Mouse (Mus musculus): ENCODE results near the gene Ephb2. TPM values are rescaled to one million over a fixed set of nuclear protein-coding genes. Genes with fewer than 3 reads are reported as not detected.

The Ephb2 gene
- total RNA-seq, 2 experiments from 2014 or later = 24.5 to 26.2 TPM

DNA sequence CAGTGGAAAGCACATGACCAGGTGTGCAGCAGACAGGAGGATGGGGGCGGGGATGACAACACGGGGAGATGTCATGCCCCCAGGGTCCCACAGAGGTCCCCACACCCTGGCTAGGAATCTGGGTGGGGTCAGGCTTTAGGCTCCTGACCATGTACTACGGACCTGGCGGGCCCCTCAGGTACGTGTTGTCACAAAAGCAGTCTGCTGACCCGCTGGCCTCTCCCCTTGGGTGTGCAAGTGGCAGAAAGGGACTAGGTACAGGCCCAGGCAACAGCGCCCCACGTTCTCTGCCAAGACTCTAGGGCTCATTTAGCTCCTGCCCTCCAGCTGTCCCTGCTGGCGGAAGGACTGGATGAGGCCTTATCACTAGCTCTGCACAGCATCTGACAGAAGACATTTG, 105.3 kb downstream of the Ephb2 start:
- DNase-seq = no peak

DNA sequence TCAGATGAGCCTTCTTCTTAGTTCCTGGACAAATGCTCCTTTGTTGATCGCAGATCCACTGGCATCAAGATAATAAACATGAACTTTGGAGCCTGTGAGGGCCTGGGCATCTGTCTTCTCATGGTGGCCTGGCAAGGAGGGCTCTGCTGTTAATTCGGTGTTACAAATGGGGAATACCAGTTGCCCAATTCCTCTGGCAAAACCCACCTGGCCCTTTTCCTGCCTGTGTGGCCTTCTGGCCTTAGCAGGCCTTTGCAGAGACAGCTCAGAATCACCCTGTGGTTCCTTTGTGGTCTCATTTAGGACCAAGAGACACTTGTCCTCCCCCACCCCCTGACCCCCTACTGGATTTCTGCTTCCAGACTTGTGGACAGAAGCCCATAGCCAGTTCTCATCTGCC, 106.2 kb downstream of the Ephb2 start:
- DNase-seq = no peak

DNA sequence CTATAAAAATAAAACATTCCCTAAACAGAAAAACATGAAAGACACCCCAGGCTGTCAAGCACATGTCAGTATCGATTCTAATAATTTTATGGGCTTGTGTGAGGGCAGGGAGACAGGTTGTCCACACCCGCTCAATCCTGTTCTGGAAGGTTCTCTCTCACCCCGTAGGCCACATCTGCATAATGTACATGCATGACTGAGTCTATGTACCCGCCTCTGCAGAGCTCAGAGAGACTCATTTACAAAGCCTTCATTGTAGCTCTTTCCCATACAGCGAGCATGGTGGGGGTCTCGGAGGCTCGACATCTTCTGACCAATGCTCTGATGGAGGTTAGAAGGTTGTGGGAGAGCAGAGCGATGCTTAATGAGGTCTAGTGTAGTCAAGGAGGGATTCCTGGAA, 108.8 kb downstream of the Ephb2 start:
- DNase-seq = no peak

DNA sequence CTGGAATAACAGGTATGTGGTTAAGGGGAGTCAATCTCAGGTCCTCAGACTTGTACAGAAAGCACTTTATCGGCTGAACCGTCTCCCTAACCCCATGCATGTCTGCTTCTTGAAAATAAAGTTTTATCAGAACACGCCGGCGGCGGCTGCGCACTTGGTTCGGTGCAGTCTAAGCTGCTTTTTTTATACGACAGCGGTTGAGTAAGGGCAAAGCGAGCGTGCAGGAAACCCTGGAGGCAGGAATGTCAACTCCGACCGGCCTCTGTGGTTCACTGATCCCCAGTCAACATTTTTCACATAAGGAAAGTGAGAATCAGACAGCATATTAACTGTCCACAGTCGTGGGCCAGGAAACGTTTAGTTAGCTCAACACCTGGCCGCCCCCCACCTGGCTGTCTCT, 111.1 kb downstream of the Ephb2 start:
- no peak for DNase-seq

DNA sequence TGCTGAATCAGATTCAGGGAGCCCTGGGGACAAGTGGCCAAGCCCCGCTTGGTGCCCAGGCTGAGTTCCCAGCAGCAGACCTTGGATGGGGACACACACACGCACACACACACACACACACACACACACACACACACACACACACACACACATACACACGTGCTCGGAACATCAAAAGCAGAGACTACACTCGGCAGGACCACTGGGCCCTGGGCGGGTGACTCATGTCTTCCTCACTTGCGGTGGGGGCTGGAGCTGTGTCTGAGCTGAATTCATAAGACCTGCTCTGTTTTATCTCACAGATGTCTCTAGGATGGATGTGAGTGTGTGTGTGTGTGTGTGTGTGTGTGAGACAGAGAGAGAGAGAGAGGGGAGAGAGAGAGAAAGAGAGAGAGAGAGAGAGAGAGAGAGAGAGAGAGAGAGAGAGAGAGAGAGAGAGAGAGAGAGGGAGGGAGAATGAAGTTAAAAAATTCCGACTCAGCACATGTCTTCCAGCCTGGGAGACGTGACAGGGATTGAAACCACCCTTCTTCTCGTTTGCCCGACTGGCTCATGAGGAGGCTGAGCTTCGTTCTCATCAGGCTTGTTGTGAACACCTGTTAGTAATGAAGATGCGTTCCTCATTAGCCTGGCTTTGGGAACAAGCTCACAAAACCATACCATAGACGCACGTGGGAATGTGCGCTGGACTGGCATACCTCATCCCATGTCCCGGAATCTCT, 113.3 kb downstream of the Ephb2 start:
- no peak for DNase-seq

DNA sequence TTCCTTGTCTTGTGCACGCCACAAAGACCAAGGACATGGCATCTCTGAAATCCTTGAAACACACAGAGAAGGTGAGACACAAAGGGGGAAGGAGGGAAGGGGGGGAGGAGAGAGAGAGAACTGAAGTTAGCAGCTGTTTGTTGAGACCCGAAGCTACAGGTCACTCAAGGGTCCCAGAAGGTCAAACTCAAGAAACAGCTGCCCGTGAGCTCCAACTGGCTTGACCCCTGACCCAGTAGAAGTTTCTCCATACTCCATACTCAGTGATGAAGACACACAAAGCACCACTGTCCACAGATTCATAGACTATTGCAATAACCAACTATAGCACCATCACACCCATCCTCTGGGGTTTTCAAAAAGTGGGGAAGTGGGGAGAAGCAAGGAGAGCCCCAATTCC, 113.9 kb downstream of the Ephb2 start:
- no peak for DNase-seq

DNA sequence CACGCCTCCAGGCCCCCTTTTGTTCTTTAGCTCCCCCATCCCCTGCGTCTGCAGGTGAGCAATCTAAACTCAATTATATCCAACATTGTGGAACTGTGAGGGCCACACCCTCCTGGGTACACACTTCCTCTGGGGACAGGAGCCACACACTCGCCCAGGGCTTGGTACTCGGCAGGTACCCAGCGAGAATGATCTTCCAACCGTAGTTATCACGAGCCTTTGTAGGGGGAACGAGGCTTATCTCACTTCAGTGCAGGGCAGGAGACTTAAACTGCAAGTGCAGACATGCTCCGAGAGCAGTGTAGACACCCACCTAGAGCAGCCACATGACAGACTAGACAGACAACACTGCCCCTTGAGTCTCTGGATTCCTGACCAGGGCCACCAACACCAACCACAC, 115.8 kb downstream of the Ephb2 start:
- no peak for DNase-seq

DNA sequence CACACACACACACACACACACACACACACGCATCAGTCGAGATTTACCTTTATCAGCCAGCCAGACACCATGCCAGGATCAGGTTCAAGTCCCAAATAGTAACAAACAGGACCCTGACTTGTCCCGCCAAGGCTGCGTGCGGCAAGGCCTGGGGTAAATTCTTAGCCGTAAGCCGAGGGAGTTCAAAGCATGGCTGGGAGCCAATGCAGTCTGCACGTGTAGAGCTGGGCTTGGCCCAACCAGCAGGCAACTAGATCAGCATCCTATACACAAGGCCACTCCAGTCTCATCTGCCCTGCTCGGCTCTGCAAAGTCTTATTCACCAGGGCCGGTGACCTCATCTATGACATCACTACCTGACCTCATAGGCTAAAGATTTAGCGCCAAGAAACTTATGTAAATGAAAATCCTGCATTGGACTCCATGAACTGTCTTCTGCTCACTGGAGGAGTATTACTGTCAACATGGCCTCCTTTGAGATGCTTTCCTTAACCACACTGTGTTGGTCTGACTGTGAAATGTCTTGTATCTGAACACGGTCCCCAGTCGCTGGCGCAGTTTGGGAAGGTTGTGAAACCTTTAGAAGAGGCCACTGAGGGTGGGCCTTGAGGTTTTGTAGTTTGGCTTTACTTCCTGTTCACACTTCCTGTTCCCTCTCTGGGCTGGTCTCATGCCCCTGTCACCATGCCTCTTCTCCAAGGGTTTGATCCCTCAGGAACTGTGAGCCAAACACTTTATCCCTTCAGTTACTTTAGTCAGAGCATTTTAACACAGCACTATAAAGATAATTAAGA, 117.4 kb downstream of the Ephb2 start:
- no peak for DNase-seq

DNA sequence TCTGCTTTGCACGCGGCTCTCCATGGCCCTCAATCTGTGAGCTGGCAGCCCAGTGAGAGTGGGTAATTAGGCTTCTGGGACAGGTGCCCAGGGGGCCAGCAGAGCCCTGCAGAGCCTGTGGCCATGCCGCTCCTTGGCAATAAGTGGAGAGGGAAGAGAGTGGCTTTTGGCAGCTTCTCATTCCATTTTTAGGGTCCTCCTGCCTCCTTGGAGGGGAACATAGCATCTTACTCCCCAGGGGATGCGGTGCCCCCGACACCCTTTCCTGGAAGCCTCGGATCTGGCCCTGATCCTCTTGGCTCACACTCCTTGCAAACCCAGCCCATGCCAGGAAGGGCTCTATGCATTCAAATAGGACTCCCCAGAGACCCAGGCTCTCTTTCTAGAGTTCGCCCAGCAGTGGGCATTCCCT, 119.2 kb downstream of the Ephb2 start:
- peak; percentile 52 to 57 for DNase-seq

DNA sequence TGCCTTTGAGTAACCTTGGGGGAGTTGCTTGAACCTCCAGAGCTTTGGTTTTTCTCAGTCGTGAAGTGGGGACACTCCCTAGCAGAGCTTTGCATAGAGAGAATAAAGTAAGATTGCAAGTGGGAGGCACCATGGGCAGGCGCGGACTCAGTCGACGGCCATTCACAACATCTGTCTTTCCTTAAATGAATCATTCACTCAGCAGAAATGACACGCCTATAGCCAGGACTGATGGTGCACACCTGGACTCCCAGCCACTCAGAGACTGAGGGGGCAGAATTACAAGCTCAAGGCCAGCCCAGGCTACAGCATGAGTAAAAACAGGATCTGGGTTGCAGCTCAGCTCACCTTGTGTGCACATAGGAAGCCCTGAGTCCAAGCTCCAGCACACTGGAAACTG, 121.3 kb downstream of the Ephb2 start:
- DNase-seq = no peak

DNA sequence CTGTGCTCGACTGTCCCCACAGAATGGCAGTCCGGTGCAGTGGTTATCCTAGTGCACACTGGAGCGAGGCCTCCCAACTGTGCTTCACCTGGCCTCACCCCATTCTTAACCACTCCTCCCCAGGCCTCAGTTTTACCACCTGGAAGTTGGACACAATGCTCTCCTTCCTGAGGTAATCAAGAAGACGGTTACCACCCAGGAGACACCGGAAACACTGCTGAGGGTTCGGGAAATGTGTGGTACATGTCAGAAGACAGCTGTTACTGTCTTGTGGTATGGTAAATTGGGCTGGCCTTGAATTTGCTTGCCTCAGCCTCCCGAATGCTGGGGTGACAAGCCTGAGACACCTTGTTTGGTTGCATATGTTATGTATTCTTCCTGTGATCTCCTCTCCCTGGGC, 121.9 kb downstream of the Ephb2 start:
- no peak for DNase-seq

DNA sequence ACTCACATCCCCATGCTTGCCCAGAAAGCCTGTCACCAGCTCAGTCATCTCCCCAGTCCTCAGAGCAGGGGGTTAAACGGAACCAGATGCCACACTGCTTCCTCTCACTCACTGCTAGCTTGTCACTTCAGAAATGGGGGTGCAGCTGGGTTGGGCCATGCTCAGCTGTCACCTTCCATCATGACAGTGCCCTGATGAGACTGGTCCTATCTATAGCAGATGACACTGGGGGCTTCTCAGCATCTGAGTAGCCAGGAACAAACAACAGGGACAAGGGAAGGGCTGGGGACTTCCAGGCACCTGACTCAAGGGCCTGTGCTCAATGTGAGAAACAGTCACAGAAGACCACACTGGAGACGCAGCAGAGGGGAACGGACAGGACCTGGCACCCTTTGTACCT, 122.4 kb downstream of the Ephb2 start:
- DNase-seq = no peak

DNA sequence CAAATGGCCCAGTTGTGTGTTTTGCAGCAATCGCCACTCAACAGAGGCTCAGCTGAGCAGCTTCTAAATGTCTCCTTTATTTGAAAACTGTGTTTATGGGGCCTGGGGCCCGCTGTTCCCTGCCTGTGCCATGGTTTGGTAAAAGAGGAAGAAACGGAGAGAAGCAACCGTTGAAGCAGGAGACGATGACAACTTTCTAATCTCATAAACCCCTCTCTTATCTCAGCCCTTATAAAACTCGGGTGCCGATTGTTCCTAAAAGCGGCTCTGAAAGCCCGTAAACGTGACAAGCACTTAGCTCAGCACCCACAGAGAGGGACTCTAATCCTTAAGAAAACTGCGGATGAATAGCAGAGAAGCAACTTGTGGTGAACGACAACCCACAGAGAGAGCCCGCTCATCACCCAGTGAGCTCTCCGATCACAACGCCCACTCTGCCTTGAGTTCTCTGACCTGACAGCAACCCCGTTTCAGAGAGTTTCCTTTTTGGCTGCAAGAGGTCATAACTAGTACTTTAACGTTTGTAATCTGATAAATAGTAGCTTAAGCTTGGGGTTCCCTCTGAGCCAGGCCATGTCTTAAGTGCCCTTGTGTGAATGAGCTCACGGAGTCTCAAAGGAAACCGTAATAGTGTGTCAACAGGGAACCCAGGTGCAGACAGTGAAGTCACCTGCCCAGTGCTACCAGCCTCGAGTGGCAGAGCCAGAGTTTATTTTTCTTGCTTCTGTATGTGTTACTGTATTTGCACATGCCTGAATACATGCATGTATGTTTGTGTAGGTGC, 123.6 kb downstream of the Ephb2 start:
- no peak for DNase-seq

DNA sequence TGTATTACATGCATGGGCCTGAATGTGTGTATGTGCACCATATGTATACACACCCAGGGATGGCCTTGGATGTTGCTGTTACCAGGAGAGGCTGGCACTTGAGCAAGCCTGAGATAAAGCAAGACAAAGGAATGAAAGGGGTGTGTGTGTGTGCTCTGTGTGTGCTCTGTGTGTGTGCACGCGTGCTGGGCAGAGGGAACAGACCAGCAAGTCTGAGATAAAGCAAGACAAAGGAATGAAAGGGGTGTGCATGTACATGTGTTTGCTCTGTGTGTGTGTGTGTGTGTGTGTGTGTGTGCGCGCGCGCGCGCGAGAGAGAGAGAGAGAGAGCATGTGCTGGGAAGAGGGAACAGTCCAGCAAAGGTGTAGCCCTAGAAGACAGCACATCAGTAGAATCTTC, 125.4 kb downstream of the Ephb2 start:
- DNase-seq = no peak

DNA sequence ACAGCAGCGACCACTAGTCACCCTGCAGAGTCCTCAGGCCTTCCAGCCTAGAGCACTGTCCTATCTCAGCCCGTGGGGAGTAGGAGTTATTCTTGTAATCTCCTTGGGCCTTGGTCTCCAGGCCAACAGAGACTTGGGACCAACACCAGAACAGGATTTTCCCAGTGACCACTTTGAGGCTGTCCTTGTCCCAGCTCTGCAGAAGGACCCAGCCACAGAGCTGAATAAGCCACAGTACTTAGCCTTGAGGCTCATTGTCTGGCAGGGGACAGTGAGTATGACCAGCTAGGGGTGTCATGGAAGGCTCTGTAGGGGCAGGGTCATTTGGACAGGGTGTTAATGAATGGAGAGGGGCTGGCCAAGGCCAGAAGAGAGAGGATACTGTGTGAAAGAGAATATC, 126.8 kb downstream of the Ephb2 start:
- no peak for DNase-seq

DNA sequence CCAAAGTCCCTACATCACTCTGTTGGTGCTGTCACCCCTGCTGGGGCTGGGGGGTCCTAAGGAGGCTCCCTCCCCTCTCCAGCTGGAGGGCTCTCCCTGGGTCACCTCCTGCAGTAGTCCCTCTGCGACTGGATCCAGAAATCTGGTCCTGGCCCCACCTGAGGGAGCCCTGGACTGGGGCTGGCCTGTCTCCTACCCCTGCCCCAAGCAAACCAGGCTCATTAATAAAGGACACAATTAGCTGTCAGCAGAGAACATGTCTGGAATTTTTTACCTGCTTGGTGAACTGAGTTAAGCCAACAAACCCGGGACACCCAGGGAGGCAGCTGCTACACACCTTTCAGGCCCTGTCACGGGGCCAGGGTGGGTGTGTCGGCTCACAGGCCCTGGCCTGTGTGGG, 129.1 kb downstream of the Ephb2 start:
- no peak for DNase-seq

DNA sequence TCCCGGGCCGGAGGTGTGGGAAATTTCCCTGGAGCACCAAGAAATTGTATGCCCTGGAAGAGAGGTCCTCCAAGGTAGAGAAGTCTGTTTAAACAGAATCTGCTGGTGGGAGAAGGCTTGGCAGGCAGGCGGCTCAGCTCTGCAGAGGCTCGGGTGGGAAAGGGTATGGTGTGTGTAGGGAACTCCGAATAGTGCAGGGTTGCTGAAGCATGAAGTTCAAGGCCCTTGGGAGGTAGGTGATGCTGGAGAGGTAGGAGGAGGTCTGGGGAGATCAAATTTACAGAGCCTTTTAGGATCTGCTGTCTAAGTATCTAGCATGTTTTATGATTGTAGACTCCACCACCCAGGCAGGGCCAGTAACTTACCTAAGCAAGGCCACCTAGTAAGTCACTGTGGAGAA, 130.7 kb downstream of the Ephb2 start:
- DNase-seq = no peak

DNA sequence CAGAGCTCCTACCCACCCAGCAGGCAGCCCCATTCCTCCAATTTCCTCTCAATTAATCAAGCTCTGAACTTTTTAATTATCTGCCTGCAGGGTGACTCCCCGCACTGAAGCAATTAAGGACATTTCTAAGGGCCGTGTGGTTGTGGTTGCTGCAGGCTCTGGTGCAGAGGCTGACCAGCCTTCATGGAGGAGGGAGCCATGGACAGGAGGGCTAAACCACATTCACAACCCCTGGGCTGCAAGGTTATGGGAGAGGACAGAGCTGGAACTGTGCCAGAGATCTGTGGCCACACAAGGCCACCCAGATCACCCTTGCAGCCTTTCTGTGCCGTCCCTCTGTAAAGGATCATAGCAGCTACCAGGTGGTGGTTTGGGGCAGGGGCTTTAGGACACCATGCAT, 131.2 kb downstream of the Ephb2 start:
- DNase-seq = no peak

DNA sequence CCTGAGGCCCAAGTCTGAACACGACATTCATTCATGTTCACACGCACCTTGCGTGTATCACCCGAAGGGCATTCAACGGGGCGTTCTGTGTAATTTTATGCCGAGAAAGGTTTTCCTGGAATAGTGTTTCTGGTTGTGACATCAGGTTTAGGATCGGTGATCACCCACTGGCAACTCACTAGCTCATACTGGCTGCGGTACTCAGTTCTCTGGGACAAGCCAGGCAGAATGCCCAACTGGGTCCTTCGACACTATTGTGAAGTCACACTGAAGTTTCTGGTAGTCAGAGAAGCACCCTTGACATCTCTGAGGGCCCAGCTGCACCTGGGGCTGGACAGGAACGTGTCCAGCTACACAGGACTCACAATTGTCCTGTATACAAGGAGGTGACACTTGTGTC, 132.4 kb downstream of the Ephb2 start:
- DNase-seq = no peak

DNA sequence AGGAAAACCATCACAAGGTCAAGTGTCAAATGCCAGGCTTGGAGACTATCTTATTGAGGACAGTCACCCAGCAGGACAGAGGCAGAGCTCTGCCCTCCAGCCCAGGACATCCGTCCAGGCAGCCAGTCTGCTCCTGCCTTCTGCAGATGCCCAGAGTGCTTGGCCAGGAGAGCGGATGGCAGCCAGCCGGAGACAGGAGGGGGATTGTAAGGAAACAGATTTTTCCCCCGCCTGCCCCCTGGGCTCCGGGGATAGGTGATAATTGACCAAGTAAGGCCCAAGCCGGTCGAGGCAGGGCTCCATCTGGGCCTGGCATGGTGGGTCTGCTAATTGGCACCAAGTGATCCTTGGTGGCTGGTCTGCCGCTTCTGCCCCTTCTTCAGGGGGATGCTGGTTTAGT, 133.3 kb downstream of the Ephb2 start:
- DNase-seq = no peak

DNA sequence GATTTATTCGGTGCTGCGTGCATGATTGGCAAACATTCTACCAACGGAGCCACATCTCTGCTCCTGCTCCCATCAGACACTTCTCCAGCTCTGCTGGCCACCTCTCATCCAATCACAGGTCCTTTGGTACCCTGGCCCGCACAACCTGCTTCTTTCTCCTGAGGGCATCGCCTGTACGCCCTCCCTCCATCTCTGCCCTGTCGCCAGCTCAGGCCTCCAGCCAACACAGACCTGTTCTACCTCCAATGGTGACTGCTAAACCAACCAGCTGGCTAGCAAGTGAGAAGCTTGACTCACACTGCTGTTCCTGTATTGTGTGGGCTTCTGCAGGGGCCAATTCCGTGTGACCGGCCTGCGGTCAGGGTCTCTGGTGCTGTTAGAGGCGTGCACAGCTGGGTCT, 134.6 kb downstream of the Ephb2 start:
- no peak for DNase-seq

DNA sequence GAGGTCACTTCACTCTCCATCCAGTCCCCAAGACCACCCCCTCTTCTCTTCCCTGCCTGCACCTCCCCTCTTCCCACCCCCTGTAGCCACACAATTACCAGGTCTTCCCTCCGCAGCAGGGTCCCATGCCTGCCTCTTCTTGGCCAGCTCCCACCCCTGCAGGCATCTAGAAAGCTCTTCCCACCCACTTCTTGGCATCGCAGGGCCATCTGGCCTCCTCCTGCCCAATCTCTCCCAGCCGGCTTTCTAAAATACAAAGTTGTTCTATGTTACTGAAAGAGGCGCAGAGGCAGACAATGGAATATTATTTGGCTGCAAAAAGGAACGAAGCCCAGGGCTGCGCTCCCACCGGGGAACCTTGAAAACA, 136.7 kb downstream of the Ephb2 start:
- peak; percentile 24 to 31 for DNase-seq

DNA sequence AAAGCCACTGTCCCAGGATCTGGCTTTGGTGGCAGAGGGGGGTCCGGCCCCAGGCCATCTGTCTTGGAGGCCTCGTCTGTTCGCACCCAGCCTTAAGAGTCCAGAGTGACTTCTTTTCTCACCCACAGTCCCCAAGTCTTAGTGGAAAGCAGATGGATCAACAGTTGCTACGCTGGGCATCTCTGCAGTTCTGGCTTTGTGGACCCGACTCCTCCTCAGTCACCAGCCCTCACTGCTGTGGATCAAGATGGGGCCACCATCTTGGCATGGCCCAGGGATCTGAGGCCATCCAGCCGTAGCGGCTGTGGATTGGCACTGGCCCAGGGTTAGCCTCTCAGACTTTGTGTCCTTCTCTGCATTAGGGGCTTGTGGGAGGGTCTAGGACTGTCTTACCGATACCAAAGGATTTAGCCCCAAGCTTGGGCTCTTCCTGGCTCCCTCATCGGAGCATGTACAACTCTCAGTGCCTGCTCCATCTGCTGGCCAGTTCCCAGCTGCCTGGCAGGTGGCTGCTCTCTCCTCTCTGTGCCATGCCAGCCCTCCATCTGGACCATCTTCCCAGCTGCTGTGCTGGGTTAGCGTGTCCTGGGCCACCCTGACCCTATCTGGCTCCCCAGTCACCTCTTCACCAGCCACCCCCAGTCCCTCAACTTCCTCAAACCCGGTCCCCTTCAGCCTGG, 137.2 kb downstream of the Ephb2 start:
- peak; percentile 17 to 34 for DNase-seq
